Mouse (Mus musculus) thymus, adult 2 months (tissue): ENCODE data around the gene Ptbp3. TPM values are rescaled to one million over a fixed set of nuclear protein-coding genes. Genes with fewer than 3 reads are reported as not detected.

Experiments
- DNase-seq: peaks from one replicate; pipeline ENCODE4 v3.0.0; 2021
- H3K27ac ChIP-seq: fragments of 200-500 bp; 2 replicates; pipeline ENCODE4 v1.5.1; 2012; ENCODE audit warnings: low read length, control low read depth; ENCODE audit not compliant: control insufficient read depth, insufficient read depth
- H3K27me3 ChIP-seq: fragments of 200-500 bp; 2 replicates; pipeline ENCODE4 v1.6.1; 2012; ENCODE audit warnings: mild to moderate bottlenecking, low read length, moderate library complexity, mixed read lengths; ENCODE audit not compliant: control insufficient read depth, insufficient read depth
- H3K36me3 ChIP-seq: fragments of 200-500 bp; 2 replicates; pipeline ENCODE4 v1.6.1; 2012; ENCODE audit warnings: mild to moderate bottlenecking, low read length, moderate library complexity; ENCODE audit not compliant: control insufficient read depth, insufficient read depth
- H3K4me1 ChIP-seq: fragments of 200-500 bp; replicated peaks from 2 replicates; pipeline ENCODE4 v1.6.1; 2012; ENCODE audit warnings: low read length; ENCODE audit not compliant: control insufficient read depth, insufficient read depth
- H3K4me3 ChIP-seq: fragments of 200-500 bp; 2 replicates; pipeline ENCODE4 v1.5.1; 2012; ENCODE audit warnings: mild to moderate bottlenecking, low read length, control low read depth, moderate library complexity; ENCODE audit not compliant: control insufficient read depth, insufficient read depth
- CTCF ChIP-seq: fragments of 200-500 bp; IDR thresholded peaks from 2 replicates; pipeline ENCODE4 v1.5.1; 2012; ENCODE audit warnings: mild to moderate bottlenecking, control low read depth, low read length, moderate library complexity, borderline replicate concordance; ENCODE audit not compliant: control insufficient read depth, poor library complexity, insufficient read depth; ENCODE audit errors: extremely low read depth
- POLR2A ChIP-seq: fragments of 200-500 bp; IDR thresholded peaks from 2 replicates; pipeline ENCODE4 v1.6.1; 2012; ENCODE audit warnings: mild to moderate bottlenecking, low read length, control low read depth, moderate library complexity; ENCODE audit not compliant: control insufficient read depth, poor library complexity, insufficient read depth; ENCODE audit errors: extremely low read depth
- WGBS: fragments of 180-500 bp; shearing (Covaris S2); methylation state at CpG from one replicate; pipeline ENCODE4 v1.1.7; 2018; 5-methylcytosine and 5-hydroxymethylcytosine counted together
- polyA plus RNA-seq: library from polyadenylated mRNA; depleted of rRNA; stranded (reverse); fragments of >200 nt; gene quantifications from 2 replicates; pipeline ENCODE4 v1.2.3, GENCODE M21; 2012

Ptbp3 gene
- polyA plus RNA-seq, 1 experiment, result 90.4 TPM

DNA sequence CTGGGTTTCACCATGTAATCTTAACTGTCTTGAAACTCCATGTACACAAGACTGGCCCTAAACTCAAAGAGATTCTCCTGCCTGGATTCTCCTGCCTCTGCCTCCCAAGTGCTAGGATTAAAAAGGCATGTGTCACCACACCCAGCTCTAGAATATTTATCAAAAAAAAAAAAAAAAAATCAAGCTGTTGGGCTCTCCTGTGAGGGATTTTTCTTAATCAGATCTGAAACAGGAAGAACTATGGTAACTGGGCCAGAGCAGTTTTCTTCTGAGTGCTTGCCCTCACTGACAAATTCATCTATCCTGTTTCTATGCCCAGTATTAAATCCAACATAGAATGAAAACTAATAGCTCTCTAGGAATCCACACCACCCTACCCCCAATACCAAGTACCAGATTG is 13.5 kb downstream of the Ptbp3 start:
- no peaks in the 10 kb centered on the region for H3K36me3 ChIP-seq
- TF ChIP-seq POLR2A (no peak), CTCF (no peak)
- no peaks in the 10 kb centered on the region for H3K4me1 ChIP-seq
- no peak overlapping the region for H3K4me3 ChIP-seq
- DNase-seq, result no peak
- H3K27ac ChIP-seq, result no peak overlapping the region
- H3K27me3 ChIP-seq, result no peaks in the 10 kb centered on the region

DNA sequence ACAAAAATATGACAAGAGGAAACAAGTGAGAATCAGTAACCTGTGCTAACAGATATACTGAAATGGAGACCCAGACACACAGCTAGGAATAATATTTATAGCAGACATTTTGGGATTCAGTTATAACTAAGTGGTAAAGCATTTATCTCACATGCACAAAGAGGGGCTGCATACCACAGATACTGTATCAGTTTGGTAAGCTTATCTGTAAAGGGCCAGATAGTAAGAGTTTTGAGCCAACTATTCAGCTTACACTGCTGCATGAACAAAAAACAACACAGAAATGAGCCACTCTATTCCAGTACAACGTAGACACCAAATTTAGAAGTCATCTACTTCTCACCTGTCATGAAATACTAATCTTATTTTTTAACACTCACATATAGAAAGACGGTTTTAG is 15.9 kb downstream of the Ptbp3 start:
- no peak for DNase-seq
- no peak overlapping the region for H3K27ac ChIP-seq
- H3K36me3 ChIP-seq, result no peaks in the 10 kb centered on the region
- TF ChIP-seq CTCF, result no peak
- TF ChIP-seq POLR2A, result no peak
- H3K4me1 ChIP-seq, result no peaks in the 10 kb centered on the region
- H3K4me3 ChIP-seq, result no peak overlapping the region
- H3K27me3 ChIP-seq, result no peaks in the 10 kb centered on the region
- 88% methylated on average over 2 of the region's 2 CpGs for WGBS

DNA sequence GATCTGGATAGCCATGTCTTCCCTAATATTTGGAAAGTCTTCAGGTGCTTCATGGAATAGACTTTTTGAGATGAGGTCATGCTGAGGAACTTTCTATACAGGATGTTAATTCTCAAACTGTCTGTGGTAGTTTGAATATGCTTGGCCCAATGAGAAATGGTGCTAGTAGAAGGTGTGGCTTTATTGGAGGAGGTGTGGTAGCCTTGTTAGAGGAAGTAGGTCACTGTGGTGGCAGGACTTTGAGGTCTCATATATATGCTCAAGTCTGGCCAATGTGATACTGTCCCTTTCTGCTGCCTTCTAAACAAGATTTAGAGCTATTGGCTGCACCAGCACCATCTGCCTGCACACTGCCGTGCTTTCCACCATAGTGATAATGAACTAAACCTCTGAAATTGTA is 18.0 kb downstream of the Ptbp3 start:
- TF ChIP-seq POLR2A (no peak), CTCF (no peak)
- no peak overlapping the region for H3K27ac ChIP-seq
- no peak for DNase-seq
- WGBS, result 89% methylated on average over 1 of the region's 1 CpGs
- no peaks in the 10 kb centered on the region; the same call in 1 of the 2 replicates for H3K4me1 ChIP-seq
- no peaks in the 10 kb centered on the region for H3K27me3 ChIP-seq
- no peak overlapping the region for H3K4me3 ChIP-seq
- no peaks in the 10 kb centered on the region for H3K36me3 ChIP-seq

DNA sequence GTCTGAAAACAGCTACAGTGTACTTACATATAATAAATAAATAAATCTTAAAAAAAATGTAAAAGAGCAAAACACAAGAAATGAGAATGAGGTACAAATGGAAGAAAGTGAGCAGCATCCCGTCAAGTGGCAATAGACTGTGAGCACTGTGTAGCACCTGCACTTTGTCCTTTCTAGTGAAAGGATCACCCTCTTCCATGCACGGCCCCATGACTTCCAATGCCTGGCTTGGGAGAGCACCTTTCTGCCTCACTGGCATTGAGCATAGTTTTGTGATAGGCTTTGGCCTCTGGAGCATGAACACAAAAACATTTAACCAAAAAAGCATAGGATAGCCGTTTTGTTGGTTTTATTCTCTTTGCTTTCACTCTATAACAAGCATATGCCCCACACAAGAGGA is 21.7 kb downstream of the Ptbp3 start:
- Histone ChIP-seq H3K4me3 (no peak overlapping the region), H3K27ac (no peak overlapping the region), H3K4me1 (no peaks in the 10 kb centered on the region; the same call in 1 of the 2 replicates), H3K27me3 (no peaks in the 10 kb centered on the region), H3K36me3 (peaks cover 9% of the 10 kb centered on the region; the same call in 1 of the 2 replicates)
- no peak for DNase-seq
- TF ChIP-seq POLR2A (no peak), CTCF (no peak)
- 89% methylated on average over 3 of the region's 3 CpGs for WGBS

GRCm38 (mm10) chr4:59526728-59527127 is 22.4 kb downstream of the Ptbp3 start:
- 91% methylated on average over 2 of the region's 2 CpGs for WGBS
- H3K4me3 ChIP-seq, result no peak overlapping the region
- H3K27me3 ChIP-seq, result no peaks in the 10 kb centered on the region
- no peak overlapping the region for H3K27ac ChIP-seq
- TF ChIP-seq POLR2A, result no peak
- TF ChIP-seq CTCF, result no peak
- no peaks in the 10 kb centered on the region; the same call in 1 of the 2 replicates for H3K4me1 ChIP-seq
- no peak for DNase-seq
- H3K36me3 ChIP-seq, result peaks cover 9% of the 10 kb centered on the region; the same call in 1 of the 2 replicates

DNA sequence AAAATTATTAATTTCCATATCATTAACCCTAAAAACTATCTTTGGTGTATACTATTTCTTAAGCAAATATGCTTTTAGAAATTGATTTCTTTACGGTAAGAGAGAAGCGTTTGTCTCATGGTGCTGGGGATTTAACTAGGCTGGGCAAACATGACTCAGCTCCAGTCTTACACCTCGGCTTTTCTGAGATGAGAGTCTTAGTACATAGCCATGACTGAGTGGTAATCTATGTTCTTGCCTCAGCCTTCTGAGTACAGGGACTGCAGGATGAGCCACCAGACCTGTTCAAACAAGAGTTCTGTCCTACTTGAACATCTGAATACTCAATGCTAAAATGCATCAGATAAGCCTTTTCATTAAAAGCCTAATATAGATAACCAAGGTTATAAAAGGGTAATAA is 24.3 kb downstream of the Ptbp3 start:
- TF ChIP-seq CTCF (no peak), POLR2A (no peak)
- WGBS, result 84% methylated on average over 3 of the region's 3 CpGs
- peaks cover 9% of the 10 kb centered on the region; the same call in 1 of the 2 replicates for H3K36me3 ChIP-seq
- no peak overlapping the region for H3K4me3 ChIP-seq
- no peak for DNase-seq
- H3K27ac ChIP-seq, result no peak overlapping the region
- H3K4me1 ChIP-seq, result no peaks in the 10 kb centered on the region; the same call in 1 of the 2 replicates
- H3K27me3 ChIP-seq, result no peaks in the 10 kb centered on the region

- Histone ChIP-seq H3K4me1 (no peaks in the 10 kb centered on the region), H3K27ac (no peak overlapping the region), H3K4me3 (no peak overlapping the region), H3K36me3 (peaks cover 44% of the 10 kb centered on the region), H3K27me3 (no peaks in the 10 kb centered on the region)
- DNase-seq, result no peak
- TF ChIP-seq POLR2A (no peak), CTCF (no peak)
Observed at GRCm38 (mm10) chr4:59510321-59510720, 38.8 kb downstream of the Ptbp3 start.
